Mouse (Mus musculus): ENCODE measurements at regions not wholly inside any gene's neighbourhood (a gene's known extent, or its start where the extent isn't known, plus 50 kb on each side); places are given as distances from the start of the nearest gene placed in this dataset.

DNA sequence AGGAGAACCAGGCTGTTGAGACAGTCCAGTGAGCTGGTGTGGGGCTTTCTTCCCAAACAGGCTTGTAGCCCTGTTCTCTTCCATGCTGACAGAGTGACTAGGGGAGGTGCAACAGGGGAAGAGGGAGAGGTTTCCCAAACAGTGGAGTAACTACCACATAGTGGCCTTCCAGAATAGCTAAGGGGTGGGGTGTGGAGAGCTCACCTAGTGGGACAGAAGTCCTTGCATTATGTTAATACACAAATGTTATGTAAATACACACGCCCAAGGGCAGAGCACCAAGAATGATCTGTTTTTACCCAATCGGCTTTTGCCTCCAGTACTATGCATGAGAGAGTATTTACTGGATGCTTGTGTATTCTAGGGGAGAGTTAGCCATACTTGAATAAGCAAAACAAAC is 226.6 kb upstream of the Hs6st1 start:
- H3K9ac ChIP-seq (ENCODE audit: insufficient read depth, low read depth, low read length, poor library complexity, severe bottlenecking) = no peak overlapping the region
- in situ Hi-C loops (cut with MboI; ENCODE audit: low sequenced_read_pairs in 2 of 2, unreplicated experiment in 2 of 2) = loop anchor here (5.0 to 25.0 kb wide), 2 partner anchors 291 to 296 kb away; no protein-coding TSS in a partner anchor
- H3K4me1 ChIP-seq (ENCODE audit: control insufficient read depth in 2 of 2, insufficient read depth in 2 of 2, low read length in 2 of 2, poor library complexity in 1 of 2) = peaks cover 0 to 8% of the 10 kb centered on the region in 2 experiments; a peak in 1 of 4 replicates
- H3K27ac ChIP-seq (ENCODE audit: insufficient read depth, low read depth, low read length, poor library complexity, severe bottlenecking) = no peak overlapping the region
- no peak for TF ChIP-seq CHD2 (IDR thresholded peaks at IDR 0.05; ENCODE audit: low read depth, low read length)
- no peak for TF ChIP-seq MAFK (IDR thresholded peaks at IDR 0.05; ENCODE audit: insufficient read depth, low read depth, low read length)
- no peak for TF ChIP-seq ZNF384 (IDR thresholded peaks at IDR 0.05; ENCODE audit: low read depth, low read length)
- no peaks in the 10 kb centered on the region for H3K9me3 ChIP-seq (ENCODE audit: control insufficient read depth, insufficient read depth, low read depth, low read length)
- DNase-seq (ENCODE audit: low read depth, low spot score) = no peak
- H3K36me3 ChIP-seq (ENCODE audit: control insufficient read depth, insufficient read depth, low read length, poor library complexity, severe bottlenecking) = no peaks in the 10 kb centered on the region
- no peak overlapping the region for H3K4me3 ChIP-seq (ENCODE audit: insufficient read depth in 1 of 2, low read depth in 1 of 2, low read length in 2 of 2, poor library complexity in 1 of 2, severe bottlenecking in 1 of 2)

DNA sequence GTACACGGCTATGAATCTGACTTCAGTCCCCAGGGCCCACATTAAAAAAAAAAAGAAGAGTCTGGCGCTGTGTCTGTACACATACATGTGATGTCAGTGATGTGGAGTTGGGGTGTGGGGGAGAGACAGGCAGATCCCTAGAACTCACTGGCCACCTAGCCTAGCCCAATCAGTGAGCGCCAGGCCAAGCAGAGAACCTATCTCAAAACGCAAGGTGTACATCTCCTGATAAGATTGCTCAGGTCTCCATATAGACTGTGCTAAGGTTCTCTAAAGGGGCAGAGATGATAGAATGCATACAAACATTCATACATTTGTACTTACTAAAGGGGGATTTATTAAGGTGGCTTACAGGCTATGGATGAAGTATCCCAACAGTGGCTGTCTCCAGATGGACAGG is 225.5 kb upstream of the Hs6st1 start:
- in situ Hi-C loops (cut with MboI; ENCODE audit: low sequenced_read_pairs in 2 of 2, unreplicated experiment in 2 of 2) = loop anchor here (5.0 to 25.0 kb wide), 2 partner anchors 290 to 295 kb away; no protein-coding TSS in a partner anchor

DNA sequence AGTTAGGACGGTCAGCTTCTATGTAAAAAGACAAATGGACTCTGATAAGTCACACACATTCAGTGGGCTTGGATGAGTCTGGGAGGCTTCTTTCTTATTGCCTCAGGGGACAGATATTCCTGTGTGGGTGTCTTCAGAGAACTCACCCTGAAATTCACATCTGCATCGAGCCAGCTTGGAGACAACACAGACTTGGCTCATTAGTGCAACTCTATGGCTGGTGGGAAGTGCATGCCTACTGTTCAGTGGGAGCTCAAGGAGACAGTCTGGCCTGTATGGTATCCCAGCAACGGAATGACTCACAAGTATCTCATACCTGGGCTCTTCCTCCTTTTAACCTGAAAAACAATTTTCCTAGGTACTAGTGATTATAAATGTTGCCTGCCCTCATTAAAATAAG is 224.6 kb upstream of the Hs6st1 start:
- Histone ChIP-seq H3K27ac (ENCODE audit: insufficient read depth, low read depth, low read length, poor library complexity, severe bottlenecking) (no peak overlapping the region), H3K4me3 (ENCODE audit: insufficient read depth in 1 of 2, low read depth in 1 of 2, low read length in 2 of 2, poor library complexity in 1 of 2, severe bottlenecking in 1 of 2) (no peak overlapping the region), H3K4me1 (ENCODE audit: control insufficient read depth in 2 of 2, insufficient read depth in 2 of 2, low read length in 2 of 2, poor library complexity in 1 of 2) (peaks cover 0 to 8% of the 10 kb centered on the region in 2 experiments; a peak in 1 of 4 replicates), H3K9ac (ENCODE audit: insufficient read depth, low read depth, low read length, poor library complexity, severe bottlenecking) (no peak overlapping the region), H3K36me3 (ENCODE audit: control insufficient read depth, insufficient read depth, low read length, poor library complexity, severe bottlenecking) (no peaks in the 10 kb centered on the region), H3K9me3 (ENCODE audit: control insufficient read depth, insufficient read depth, low read depth, low read length) (no peaks in the 10 kb centered on the region)
- in situ Hi-C loops (cut with MboI; ENCODE audit: low sequenced_read_pairs in 2 of 2, unreplicated experiment in 2 of 2) = loop anchor here (5.0 to 25.0 kb wide), 2 partner anchors 289 to 294 kb away; no protein-coding TSS in a partner anchor
- no peak for DNase-seq (ENCODE audit: low read depth, low spot score)
- TF ChIP-seq ZC3H11A (IDR thresholded peaks at IDR 0.05; ENCODE audit: borderline replicate concordance, low read depth, low read length) = no peak
- no peak for TF ChIP-seq MAFK (IDR thresholded peaks at IDR 0.05; ENCODE audit: insufficient read depth, low read depth, low read length)
- no peak for TF ChIP-seq HCFC1 (IDR thresholded peaks at IDR 0.05; ENCODE audit: borderline replicate concordance, insufficient read depth, low read length)
- no peak for TF ChIP-seq CHD2 (IDR thresholded peaks at IDR 0.05; ENCODE audit: low read depth, low read length)
- TF ChIP-seq ZNF384 (IDR thresholded peaks at IDR 0.05; ENCODE audit: low read depth, low read length) = no peak

More for the DNA sequence above, 225.5 kb upstream of the Hs6st1 start:
- Histone ChIP-seq H3K36me3 (ENCODE audit: control insufficient read depth, insufficient read depth, low read length, poor library complexity, severe bottlenecking) (no peaks in the 10 kb centered on the region), H3K4me1 (ENCODE audit: control insufficient read depth in 2 of 2, insufficient read depth in 2 of 2, low read length in 2 of 2, poor library complexity in 1 of 2) (peaks cover 0 to 8% of the 10 kb centered on the region in 2 experiments; a peak in 1 of 4 replicates), H3K9me3 (ENCODE audit: control insufficient read depth, insufficient read depth, low read depth, low read length) (no peaks in the 10 kb centered on the region), H3K4me3 (ENCODE audit: insufficient read depth in 1 of 2, low read depth in 1 of 2, low read length in 2 of 2, poor library complexity in 1 of 2, severe bottlenecking in 1 of 2) (no peak overlapping the region), H3K9ac (ENCODE audit: insufficient read depth, low read depth, low read length, poor library complexity, severe bottlenecking) (no peak overlapping the region), H3K27ac (ENCODE audit: insufficient read depth, low read depth, low read length, poor library complexity, severe bottlenecking) (no peak overlapping the region)
- no peak for DNase-seq (ENCODE audit: low read depth, low spot score)
- TF ChIP-seq MAFK (IDR thresholded peaks at IDR 0.05; ENCODE audit: insufficient read depth, low read depth, low read length) (no peak), HCFC1 (IDR thresholded peaks at IDR 0.05; ENCODE audit: borderline replicate concordance, insufficient read depth, low read length) (no peak), ZC3H11A (IDR thresholded peaks at IDR 0.05; ENCODE audit: borderline replicate concordance, low read depth, low read length) (no peak), ZNF384 (IDR thresholded peaks at IDR 0.05; ENCODE audit: low read depth, low read length) (no peak), CHD2 (IDR thresholded peaks at IDR 0.05; ENCODE audit: low read depth, low read length) (no peak)

DNA sequence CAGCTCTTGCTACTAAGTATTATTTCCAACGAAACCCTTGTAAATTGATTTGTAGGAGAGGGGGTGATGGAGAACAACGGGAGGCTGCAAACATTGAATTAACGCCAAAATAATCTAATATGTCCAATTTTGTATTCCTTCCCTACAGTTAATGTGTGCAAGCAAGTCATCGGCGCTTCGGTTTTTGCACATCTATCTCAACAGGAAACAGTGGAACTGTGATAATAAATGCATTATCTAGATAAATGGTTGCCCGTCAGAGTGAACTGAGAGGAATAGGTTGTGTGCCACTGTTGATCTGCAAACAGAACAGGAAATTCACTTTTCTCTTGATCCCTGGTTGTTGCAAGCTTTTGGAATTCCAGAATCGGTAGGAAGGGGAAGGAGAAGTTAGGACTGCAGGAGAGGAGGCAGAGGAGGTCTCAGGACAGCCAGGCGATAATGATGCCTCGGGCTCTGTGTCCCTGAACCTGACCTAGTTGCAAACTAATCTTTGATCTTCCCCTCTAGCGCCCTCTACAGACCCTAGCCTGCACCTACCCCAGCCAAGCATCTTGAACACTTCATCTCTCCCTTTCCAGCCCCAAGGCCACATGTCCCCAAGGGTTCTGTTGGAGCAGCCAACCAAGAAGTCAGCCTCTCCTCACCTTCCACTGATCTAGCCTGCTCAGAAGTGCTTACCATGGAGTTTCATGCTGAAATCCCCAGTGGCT is 221.8 kb upstream of the Hs6st1 start:
- Histone ChIP-seq H3K9ac (ENCODE audit: insufficient read depth, low read depth, low read length, poor library complexity, severe bottlenecking) (no peak overlapping the region), H3K36me3 (ENCODE audit: control insufficient read depth, insufficient read depth, low read length, poor library complexity, severe bottlenecking) (no peaks in the 10 kb centered on the region), H3K27ac (ENCODE audit: insufficient read depth, low read depth, low read length, poor library complexity, severe bottlenecking) (no peak overlapping the region), H3K4me3 (ENCODE audit: insufficient read depth in 1 of 2, low read depth in 1 of 2, low read length in 2 of 2, poor library complexity in 1 of 2, severe bottlenecking in 1 of 2) (no peak overlapping the region), H3K4me1 (ENCODE audit: control insufficient read depth in 2 of 2, insufficient read depth in 2 of 2, low read length in 2 of 2, poor library complexity in 1 of 2) (peaks cover 0 to 9% of the 10 kb centered on the region in 2 experiments; a peak in 1 of 4 replicates), H3K9me3 (ENCODE audit: control insufficient read depth, insufficient read depth, low read depth, low read length) (no peaks in the 10 kb centered on the region)
- no peak for TF ChIP-seq HCFC1 (IDR thresholded peaks at IDR 0.05; ENCODE audit: borderline replicate concordance, insufficient read depth, low read length)
- TF ChIP-seq ZC3H11A (IDR thresholded peaks at IDR 0.05; ENCODE audit: borderline replicate concordance, low read depth, low read length) = peak; percentile 23; the same call in 1 of the 2 replicates
- in situ Hi-C loops (cut with MboI; ENCODE audit: low sequenced_read_pairs in 2 of 2, unreplicated experiment in 2 of 2) = loop anchor here (5.0 to 25.0 kb wide), 2 partner anchors 216 to 291 kb away; no protein-coding TSS in a partner anchor
- DNase-seq (ENCODE audit: low read depth, low spot score) = peak; percentile 63
